Mouse (Mus musculus) c-Kit-positive CD71-positive TER-119-positive erythroid progenitor cells, embryonic 14.5 days (primary cell): ENCODE data around the gene Ralgds.
"Not testable (repeated sequence)": the region's sequence is repeated elsewhere in the genome, so short reads cannot be mapped to it uniquely, and the experiment has no call there.

Experiments used
- DNase-seq: peaks from one replicate; pipeline ENCODE4 v3.0.0-alpha.2; 2013; ENCODE audit warnings: low spot score

The Ralgds gene

GRCm38 (mm10) chr2:28505795-28506194, 7.1 kb upstream of the Ralgds start, which contains the start of gene Gm10134:
Gene Gm10134, plus strand, starts transcription at chr2:28506095.
- DNase-seq, result no peak

GRCm38 (mm10) chr2:28506291-28506690, 6.6 kb upstream of the Ralgds start:
- no peak for DNase-seq

- not testable (repeated sequence) for DNase-seq
Measured at GRCm38 (mm10) chr2:28511600-28511999, 1.3 kb upstream of the Ralgds start.

GRCm38 (mm10) chr2:28513431-28514370, 776 bp downstream of the Ralgds start:
- DNase-seq, result no peak

GRCm38 (mm10) chr2:28514489-28514888, 1.6 kb downstream of the Ralgds start:
- peak; percentile 57 for DNase-seq

- peak; percentile 74 for DNase-seq
Measured at GRCm38 (mm10) chr2:28517206-28517909, 4.4 kb downstream of the Ralgds start.

- no peak for DNase-seq
Measured at GRCm38 (mm10) chr2:28518231-28518630, 5.3 kb downstream of the Ralgds start.

GRCm38 (mm10) chr2:28520581-28520980, 7.7 kb downstream of the Ralgds start:
- DNase-seq, result no peak

- DNase-seq, result no peak
Measured at GRCm38 (mm10) chr2:28521571-28522151, 8.7 kb downstream of the Ralgds start.

GRCm38 (mm10) chr2:28522166-28522565, 9.2 kb downstream of the Ralgds start:
- DNase-seq, result no peak

GRCm38 (mm10) chr2:28523643-28524117, 10.8 kb downstream of the Ralgds start:
- DNase-seq, result no peak

- no peak for DNase-seq
Measured at GRCm38 (mm10) chr2:28524406-28524805, 11.5 kb downstream of the Ralgds start.

- DNase-seq, result no peak
Measured at GRCm38 (mm10) chr2:28525219-28525942, 12.5 kb downstream of the Ralgds start.

- no peak for DNase-seq
Measured at GRCm38 (mm10) chr2:28525943-28526876, 13.3 kb downstream of the Ralgds start.

GRCm38 (mm10) chr2:28527436-28528353, 14.8 kb downstream of the Ralgds start:
- no peak for DNase-seq

- DNase-seq, result no peak
Measured at GRCm38 (mm10) chr2:28528354-28528730, 15.4 kb downstream of the Ralgds start.

- DNase-seq, result no peak
Measured at GRCm38 (mm10) chr2:28529856-28530255, 16.9 kb downstream of the Ralgds start.

GRCm38 (mm10) chr2:28530311-28530710, 17.4 kb downstream of the Ralgds start:
- DNase-seq, result no peak

- peak; percentile 30 for DNase-seq
Measured at GRCm38 (mm10) chr2:28532938-28533771, 20.2 kb downstream of the Ralgds start.
